Mouse (Mus musculus): ENCODE data around the gene Carm1. TPM values are rescaled to one million over a fixed set of nuclear protein-coding genes. Genes with fewer than 3 reads are reported as not detected.
"Not testable (repeated sequence)": the region's sequence is repeated elsewhere in the genome, so short reads cannot be mapped to it uniquely, and the experiment has no call there.

Carm1 gene
- polyA plus RNA-seq, 1 experiment from 2014 or later: 39.6 TPM

DNA sequence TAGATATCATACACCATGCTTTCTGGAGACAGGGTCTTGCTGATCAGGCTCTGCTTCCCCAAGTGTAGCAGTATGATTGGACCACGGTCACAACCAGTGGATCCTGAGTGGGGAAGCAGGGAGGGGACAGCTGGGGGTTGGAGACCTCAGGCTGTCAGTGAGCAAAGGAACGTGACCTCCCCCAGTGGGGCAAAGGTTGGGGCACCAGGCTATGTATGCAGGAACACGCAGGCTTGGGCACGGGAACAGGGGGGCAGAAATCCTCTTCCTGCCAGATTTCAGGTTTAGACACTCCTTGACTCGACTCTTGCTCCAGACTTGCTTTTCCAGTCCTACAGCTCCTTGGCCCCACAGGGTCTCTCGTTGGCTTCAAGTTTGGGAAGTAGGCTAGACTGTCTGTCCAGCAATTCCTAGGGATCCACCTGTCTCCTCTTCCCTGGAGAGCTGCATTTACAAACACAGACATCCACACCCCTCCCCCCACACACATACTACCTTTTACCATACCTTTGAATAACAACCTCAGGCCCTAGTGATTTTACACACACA is 28.7 kb upstream of the Carm1 start:
- ATAC-seq: no peak

DNA sequence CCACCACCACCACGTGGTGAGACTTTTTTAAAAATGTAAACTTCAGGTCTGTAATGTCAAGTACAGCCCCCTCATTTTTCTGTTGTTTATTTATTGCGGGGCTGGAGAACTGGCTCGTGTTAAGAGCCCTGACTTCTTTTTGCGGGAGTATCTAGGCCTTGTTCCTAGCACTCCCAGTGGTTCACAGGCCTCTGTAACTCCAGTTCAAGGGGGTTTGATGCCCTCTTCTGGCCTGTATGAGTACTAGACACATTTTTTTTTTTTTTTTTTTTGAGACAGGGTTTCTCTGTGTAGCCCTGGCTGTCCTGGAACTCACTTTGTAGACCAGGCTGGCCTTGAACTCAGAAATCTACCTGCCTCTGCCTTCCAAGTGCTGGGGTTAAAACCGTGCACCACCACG is 28.0 kb upstream of the Carm1 start:
- H3K4me1 ChIP-seq (replicated peaks); H3K4me2 ChIP-seq (replicated peaks); H3K36me3 ChIP-seq; H3K9me3 ChIP-seq; H3K4me3 ChIP-seq (replicated peaks); ATAC-seq; H3K27ac ChIP-seq; H3K27me3 ChIP-seq; H3K9ac ChIP-seq (replicated peaks): not testable (repeated sequence)
- 87% methylated on average over 6 of the region's 6 CpGs for WGBS

More for the DNA sequence above, 28.7 kb upstream of the Carm1 start:
- Histone ChIP-seq H3K36me3 (no peaks in the 10 kb centered on the region), H3K9me3 (no peaks in the 10 kb centered on the region), H3K4me1 (replicated peaks) (no peaks in the 10 kb centered on the region), H3K27me3 (no peaks in the 10 kb centered on the region), H3K27ac (no peak overlapping the region), H3K4me3 (replicated peaks) (no peak overlapping the region), H3K9ac (replicated peaks) (no peak overlapping the region), H3K4me2 (replicated peaks) (no peak overlapping the region)
- WGBS: 89% methylated on average over 6 of the region's 6 CpGs

DNA sequence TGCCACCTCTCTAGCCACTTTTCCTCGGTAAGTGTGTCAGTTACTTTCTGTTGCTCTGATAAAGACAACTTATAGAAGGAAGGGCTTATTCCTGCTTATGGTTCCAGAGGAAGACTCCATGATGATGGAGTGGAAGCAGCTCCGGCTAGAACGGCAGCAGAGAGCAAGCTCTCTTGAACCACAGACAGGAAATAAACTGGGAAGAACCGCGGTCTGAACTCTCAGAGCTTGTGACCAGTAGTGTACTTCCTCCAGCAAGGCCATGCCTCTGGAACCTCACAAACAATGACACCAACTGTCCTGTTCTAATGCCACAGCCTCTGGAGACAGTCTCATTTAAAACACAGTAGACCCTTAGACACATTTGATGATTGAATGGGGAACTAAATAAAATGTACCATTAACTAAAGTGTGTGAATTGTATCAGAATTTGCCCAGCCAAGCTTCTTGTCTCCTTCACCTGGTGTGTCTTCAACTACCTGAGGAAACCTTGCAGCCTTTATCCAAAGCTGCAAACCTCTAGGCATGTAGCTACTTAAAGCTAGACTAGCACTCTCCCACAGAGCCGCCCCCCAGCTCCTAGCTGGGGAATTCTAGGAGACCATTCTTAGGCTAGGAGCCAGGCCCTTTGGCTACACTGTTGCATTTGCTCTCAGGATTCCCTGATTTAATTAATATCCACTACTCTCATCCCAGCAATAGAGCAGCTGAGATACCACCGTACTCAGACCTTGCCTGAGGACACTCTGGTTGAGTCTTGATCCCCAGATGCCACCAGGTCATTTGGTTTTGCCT is 21.4 kb upstream of the Carm1 start:
- no peak for ATAC-seq
- no peak overlapping the region for H3K4me3 ChIP-seq (replicated peaks)
- WGBS: 85% methylated on average over 7 of the region's 7 CpGs

GRCm38 (mm10) chr9:21525937-21526633 is 20.6 kb upstream of the Carm1 start, which contains the start of gene AB124611:
TSS of gene AB124611 (plus strand) at chr9:21526176.
- H3K4me1 ChIP-seq (replicated peaks): no peaks in the 10 kb centered on the region
- H3K4me3 ChIP-seq (replicated peaks): no peak within 1 kb of the TSS
- H3K4me2 ChIP-seq (replicated peaks): no peak within 1 kb of the TSS
- no peak for ATAC-seq
- peak within 1 kb of the TSS; percentile 19; the same call in 1 of the 2 replicates for H3K9ac ChIP-seq (replicated peaks)
- 70% methylated on average over 14 of the region's 14 CpGs for WGBS
- no peaks in the 10 kb centered on the region for H3K27me3 ChIP-seq
- no peaks in the 10 kb centered on the region for H3K36me3 ChIP-seq
- H3K27ac ChIP-seq: no peak within 1 kb of the TSS
- H3K9me3 ChIP-seq: no peaks in the 10 kb centered on the region

More for the DNA sequence above, 21.4 kb upstream of the Carm1 start:
- Histone ChIP-seq H3K36me3 (no peaks in the 10 kb centered on the region), H3K4me2 (replicated peaks) (no peak overlapping the region), H3K4me1 (replicated peaks) (no peaks in the 10 kb centered on the region), H3K27ac (no peak overlapping the region), H3K27me3 (no peaks in the 10 kb centered on the region), H3K9me3 (no peaks in the 10 kb centered on the region), H3K9ac (replicated peaks) (no peak overlapping the region)

DNA sequence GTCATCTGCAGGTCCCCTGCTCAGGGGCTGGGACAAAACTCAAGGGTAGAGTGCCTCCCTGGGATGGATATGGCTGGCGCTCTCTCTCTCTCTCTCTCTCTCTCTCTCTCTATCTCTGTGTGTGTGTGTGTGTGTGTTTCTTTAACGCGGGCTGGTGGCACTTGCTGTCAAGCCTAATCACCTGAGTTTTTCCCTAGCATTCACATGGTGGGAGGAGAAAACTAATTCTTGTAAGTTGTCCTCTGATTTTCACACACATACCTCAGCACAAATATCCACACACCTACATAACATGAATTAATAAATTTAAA is 20.1 kb upstream of the Carm1 start:
- H3K4me2 ChIP-seq (replicated peaks): no peak overlapping the region
- ATAC-seq: no peak
- 92% methylated on average over 3 of the region's 3 CpGs for WGBS

DNA sequence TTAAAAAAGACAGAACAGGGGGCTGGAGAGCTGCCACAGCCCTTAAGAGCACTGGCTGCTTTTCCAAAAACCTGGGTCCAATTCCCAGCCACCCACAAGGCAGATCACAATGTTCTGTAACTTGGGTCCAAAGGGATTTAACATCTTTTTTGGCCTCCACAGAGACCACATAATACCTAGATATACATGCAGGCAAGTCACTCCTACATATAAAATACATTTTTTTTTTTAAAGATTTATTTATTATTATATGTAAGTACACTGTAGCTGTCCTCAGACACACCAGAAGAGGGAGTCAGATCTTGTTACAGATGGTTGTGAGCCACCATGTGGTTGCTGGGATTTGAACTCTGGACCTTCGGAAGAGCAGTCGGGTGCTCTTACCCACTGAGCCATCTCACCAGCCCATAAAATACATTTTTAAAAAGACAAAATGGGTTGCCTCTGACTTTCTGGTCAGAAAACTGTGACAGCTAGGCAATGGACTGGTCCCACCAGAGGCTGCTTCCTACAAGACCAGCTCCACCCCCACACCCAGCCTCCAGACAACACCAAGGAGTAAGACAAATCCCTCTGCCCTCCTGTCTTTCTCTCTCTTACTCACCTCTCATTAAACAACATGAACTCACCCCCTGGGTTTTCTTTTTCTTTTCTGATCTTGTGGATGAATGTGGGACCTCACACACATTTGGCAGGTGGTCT is 19.4 kb upstream of the Carm1 start:
- Histone ChIP-seq H3K9ac (replicated peaks) (no peak overlapping the region), H3K27ac (no peak overlapping the region), H3K27me3 (no peaks in the 10 kb centered on the region), H3K36me3 (no peaks in the 10 kb centered on the region), H3K4me1 (replicated peaks) (no peaks in the 10 kb centered on the region), H3K9me3 (no peaks in the 10 kb centered on the region), H3K4me2 (replicated peaks) (no peak overlapping the region), H3K4me3 (replicated peaks) (no peak overlapping the region)
- no peak for ATAC-seq
- 91% methylated on average over 2 of the region's 2 CpGs for WGBS

More for the DNA sequence above, 20.1 kb upstream of the Carm1 start:
- H3K4me3 ChIP-seq (replicated peaks): no peak overlapping the region
- no peaks in the 10 kb centered on the region for H3K36me3 ChIP-seq
- no peaks in the 10 kb centered on the region for H3K9me3 ChIP-seq
- H3K27ac ChIP-seq: no peak overlapping the region
- H3K4me1 ChIP-seq (replicated peaks): no peaks in the 10 kb centered on the region
- H3K9ac ChIP-seq (replicated peaks): peak overlapping the region; percentile 19; the same call in 1 of the 2 replicates
- H3K27me3 ChIP-seq: no peaks in the 10 kb centered on the region

DNA sequence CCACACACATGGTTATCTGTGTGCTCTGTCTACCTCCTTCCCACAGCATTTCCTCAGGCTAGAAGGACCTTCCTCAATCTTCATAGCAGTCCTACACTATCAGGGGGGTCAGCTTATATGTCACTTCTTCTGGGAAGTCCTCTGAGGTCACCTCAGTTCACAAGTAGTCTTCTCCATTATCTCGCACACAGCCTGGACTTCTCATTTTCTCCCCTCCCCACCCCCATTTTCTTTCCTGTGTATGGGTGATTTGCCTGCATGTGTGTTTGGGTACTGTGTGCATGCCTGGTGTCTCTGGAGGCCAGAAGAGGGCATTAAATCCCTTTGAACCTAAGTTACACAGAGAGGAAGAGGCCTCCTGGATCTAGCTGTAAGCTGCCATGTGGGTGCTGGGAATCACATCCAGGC is 18.8 kb upstream of the Carm1 start:
- no peak for ATAC-seq
- Histone ChIP-seq H3K9ac (replicated peaks) (no peak overlapping the region), H3K4me3 (replicated peaks) (no peak overlapping the region), H3K27me3 (no peaks in the 10 kb centered on the region), H3K9me3 (no peaks in the 10 kb centered on the region), H3K36me3 (no peaks in the 10 kb centered on the region), H3K4me1 (replicated peaks) (no peaks in the 10 kb centered on the region), H3K4me2 (replicated peaks) (no peak overlapping the region), H3K27ac (no peak overlapping the region)
- 89% methylated on average over 1 of the region's 1 CpGs for WGBS

GRCm38 (mm10) chr9:21536501-21536900 is 10.2 kb upstream of the Carm1 start:
- Histone ChIP-seq H3K27me3 (no peaks in the 10 kb centered on the region), H3K4me2 (replicated peaks) (no peak overlapping the region)
- 95% methylated on average over 14 of the region's 14 CpGs for WGBS

GRCm38 (mm10) chr9:21537009-21537408 is 9.7 kb upstream of the Carm1 start:
- no peaks in the 10 kb centered on the region for H3K27me3 ChIP-seq
- H3K27ac ChIP-seq: no peak overlapping the region
- no peaks in the 10 kb centered on the region for H3K9me3 ChIP-seq
- H3K4me1 ChIP-seq (replicated peaks): no peaks in the 10 kb centered on the region
- 71% methylated on average over 4 of the region's 4 CpGs for WGBS
- no peaks in the 10 kb centered on the region for H3K36me3 ChIP-seq
- no peak overlapping the region for H3K4me2 ChIP-seq (replicated peaks)
- no peak overlapping the region for H3K9ac ChIP-seq (replicated peaks)
- no peak overlapping the region for H3K4me3 ChIP-seq (replicated peaks)
- no peak for ATAC-seq

More at GRCm38 (mm10) chr9:21536501-21536900, 10.2 kb upstream of the Carm1 start:
- H3K27ac ChIP-seq: no peak overlapping the region
- H3K9me3 ChIP-seq: no peaks in the 10 kb centered on the region
- H3K36me3 ChIP-seq: no peaks in the 10 kb centered on the region
- H3K4me3 ChIP-seq (replicated peaks): no peak overlapping the region
- ATAC-seq: no peak
- H3K9ac ChIP-seq (replicated peaks): no peak overlapping the region
- no peaks in the 10 kb centered on the region for H3K4me1 ChIP-seq (replicated peaks)

GRCm38 (mm10) chr9:21539981-21540753 is 6.5 kb upstream of the Carm1 start:
- no peak overlapping the region for H3K9ac ChIP-seq (replicated peaks)
- H3K4me2 ChIP-seq (replicated peaks): no peak overlapping the region
- no peaks in the 10 kb centered on the region for H3K36me3 ChIP-seq
- peaks cover 6% of the 10 kb centered on the region for H3K4me1 ChIP-seq (replicated peaks)
- ATAC-seq: no peak
- H3K9me3 ChIP-seq: no peaks in the 10 kb centered on the region
- H3K27me3 ChIP-seq: no peaks in the 10 kb centered on the region
- H3K4me3 ChIP-seq (replicated peaks): no peak overlapping the region
- no peak overlapping the region for H3K27ac ChIP-seq
- 90% methylated on average over 7 of the region's 7 CpGs for WGBS

DNA sequence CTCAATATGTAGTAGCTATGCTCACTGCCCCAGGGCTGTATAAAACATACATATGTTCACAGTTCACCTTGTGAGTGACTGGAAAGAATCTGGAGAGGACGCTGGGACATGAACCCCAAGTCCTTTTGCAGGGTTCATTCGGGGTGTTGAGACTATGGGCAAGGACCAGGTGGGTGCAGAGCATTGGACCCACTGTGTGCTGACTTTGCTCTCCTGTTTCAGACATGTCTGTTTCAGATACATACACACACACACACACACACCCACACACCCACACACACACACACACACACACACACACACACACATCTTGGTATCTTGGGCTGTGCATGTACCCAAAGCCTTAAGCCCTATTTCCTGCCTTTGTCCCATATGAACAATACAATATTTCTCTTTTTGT is 4.7 kb upstream of the Carm1 start:
- WGBS: 92% methylated on average over 2 of the region's 2 CpGs
- H3K4me1 ChIP-seq (replicated peaks): peaks cover 11% of the 10 kb centered on the region
- H3K36me3 ChIP-seq; H3K4me2 ChIP-seq (replicated peaks); H3K9me3 ChIP-seq; H3K27ac ChIP-seq; H3K9ac ChIP-seq (replicated peaks); H3K4me3 ChIP-seq (replicated peaks); H3K27me3 ChIP-seq; ATAC-seq: not testable (repeated sequence)

All from midbrain, embryonic 13.5 days (tissue).